Mouse (Mus musculus) neural tube, embryonic 11.5 days (tissue): ENCODE measurements around the gene Ddx5. TPM values are rescaled to one million over a fixed set of nuclear protein-coding genes. Genes with fewer than 3 reads are reported as not detected.

Experiments
- ATAC-seq: fragments of 200-750 bp; cut with Nextera tagmentation; 2 replicates; pipeline ENCODE4 v1.8.0; 2017; ENCODE audit warnings: moderate number of reproducible peaks, mild to moderate bottlenecking, moderate TSS enrichment, moderate library complexity; ENCODE audit not compliant: insufficient read depth, low FRiP score, low TSS enrichment
- DNase-seq: peaks from one replicate; pipeline ENCODE4 v3.0.0-alpha.2; 2015; ENCODE audit warnings: low spot score
- H3K27ac ChIP-seq: fragments of 300-500 bp; sonication (generic); 2 replicates; pipeline ENCODE4 v1.5.1; 2014; ENCODE audit warnings: low read depth, mild to moderate bottlenecking, low read length
- H3K27me3 ChIP-seq: fragments of 300-500 bp; sonication (generic); 2 replicates; pipeline ENCODE4 v1.6.1; 2014; ENCODE audit warnings: mild to moderate bottlenecking, low read length, mixed read lengths; ENCODE audit not compliant: control insufficient read depth, insufficient read depth
- H3K36me3 ChIP-seq: fragments of 300-500 bp; sonication (generic); 2 replicates; pipeline ENCODE4 v1.6.1; 2014; ENCODE audit warnings: mild to moderate bottlenecking, low read length, moderate library complexity, mixed read lengths; ENCODE audit not compliant: control insufficient read depth, insufficient read depth
- H3K4me1 ChIP-seq: fragments of 300-500 bp; sonication (generic); 2 replicates; pipeline ENCODE4 v1.6.1; 2014; ENCODE audit warnings: low read length, mixed read lengths; ENCODE audit not compliant: control insufficient read depth, insufficient read depth
- H3K4me2 ChIP-seq: fragments of 300-500 bp; sonication (generic); 2 replicates; pipeline ENCODE4 v1.6.1; 2014; ENCODE audit warnings: low read depth, mild to moderate bottlenecking, moderate library complexity
- H3K4me3 ChIP-seq: fragments of 300-500 bp; sonication (generic); 2 replicates; pipeline ENCODE4 v1.5.1; 2014; ENCODE audit warnings: low read depth, low read length
- H3K9ac ChIP-seq: fragments of 300-500 bp; sonication (generic); 2 replicates; pipeline ENCODE4 v1.6.1; 2014; ENCODE audit warnings: mild to moderate bottlenecking, low read length
- H3K9me3 ChIP-seq: fragments of 300-500 bp; sonication (generic); 2 replicates; pipeline ENCODE4 v1.6.1; 2016; ENCODE audit warnings: low read length; ENCODE audit not compliant: control insufficient read depth
- WGBS: fragments of 180-500 bp; shearing (Covaris S2); extraction: QIAGEN DNeasy Blood & Tissue Kit; methylation state at CpG from one replicate; pipeline ENCODE4 v1.1.7; 2014; 5-methylcytosine and 5-hydroxymethylcytosine counted together
- polyA plus RNA-seq: library from polyadenylated mRNA; unstranded; fragments of >200 nt; fragmentation: Nextera tagmentation; extraction: Ambion mirVana; gene quantifications from 2 replicates; pipeline ENCODE4 v1.2.1, GENCODE M21; 2014

Ddx5 gene
- 496 and 500 TPM in 2 replicates for polyA plus RNA-seq

DNA sequence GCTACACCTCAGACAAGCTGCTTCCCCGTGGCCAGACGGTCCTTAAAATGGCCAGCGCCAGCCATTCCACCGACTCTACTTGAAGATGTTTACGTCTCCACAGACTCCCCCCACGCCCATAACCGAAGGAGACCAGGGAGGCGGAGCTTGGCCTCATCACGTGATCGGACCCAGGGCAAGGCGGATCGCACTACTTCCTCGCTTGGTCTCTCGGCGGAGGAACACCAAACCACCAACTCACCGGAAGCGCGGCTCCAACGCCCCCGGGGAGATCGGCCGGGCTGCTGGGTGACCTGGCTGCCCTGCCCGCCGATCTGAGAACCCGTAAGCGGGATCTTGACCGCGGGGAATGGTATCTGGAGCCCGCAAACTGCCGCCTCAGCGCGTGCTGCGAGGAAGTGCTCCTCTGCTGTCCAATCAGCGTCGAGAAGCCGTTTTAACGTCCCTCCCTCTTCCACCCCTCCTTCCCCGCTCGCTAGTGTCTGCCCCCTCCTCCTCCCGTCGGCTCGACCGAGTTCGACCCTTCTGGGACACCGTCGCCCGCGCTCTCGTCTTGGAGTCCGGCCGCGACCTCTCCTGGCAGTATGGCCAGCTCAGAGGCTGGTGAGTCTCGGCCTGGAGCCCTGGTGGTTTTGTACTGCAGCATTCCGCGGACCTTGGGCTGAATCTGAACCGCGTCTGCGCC, at the start of gene Ddx5, which contains the start of gene Cep95:
Gene Ddx5 (minus strand): TSS at position 411 of the 685 bp plus-strand sequence.
Gene Cep95 (plus strand): TSS at position 478 of the 685 bp plus-strand sequence.
- H3K36me3 ChIP-seq = peaks cover 3% of the 10 kb centered on the region
- under 1% methylated on average over 58 of the region's 58 CpGs for WGBS
- ATAC-seq = peak; percentile 90
- H3K4me2 ChIP-seq = peak within 1 kb of the TSS; percentile 48
- peak within 1 kb of the TSS; percentile 87 for H3K4me3 ChIP-seq
- H3K9ac ChIP-seq = peak within 1 kb of the TSS; percentile 100
- peak within 1 kb of the TSS; percentile 97 for H3K27ac ChIP-seq
- no peaks in the 10 kb centered on the region for H3K9me3 ChIP-seq
- DNase-seq = peak; percentile 98
- H3K27me3 ChIP-seq = no peaks in the 10 kb centered on the region
- H3K4me1 ChIP-seq = peaks cover 6% of the 10 kb centered on the region

DNA sequence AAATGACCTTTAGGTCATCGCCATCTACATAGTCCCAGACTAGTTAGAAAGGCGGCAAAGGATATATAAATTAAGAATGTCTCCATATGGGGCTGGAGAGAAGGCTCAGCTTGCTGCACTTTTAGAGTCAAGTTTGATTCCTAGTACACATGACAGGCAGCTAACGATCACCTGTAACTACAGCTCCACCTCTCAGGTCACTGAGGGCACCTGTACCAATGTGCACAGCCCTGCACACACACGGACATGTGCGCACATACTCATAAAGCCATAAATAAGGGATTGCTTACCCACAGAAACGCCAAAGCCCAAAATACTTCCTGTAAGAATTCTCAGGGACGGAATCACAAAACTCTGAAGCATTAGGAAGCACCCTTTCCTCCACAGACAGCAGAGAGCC, 39.1 kb upstream of the Ddx5 start:
- peaks cover 11% of the 10 kb centered on the region for H3K36me3 ChIP-seq
- no peaks in the 10 kb centered on the region for H3K27me3 ChIP-seq
- WGBS = 96% methylated on average over 7 of the region's 7 CpGs
- H3K9me3 ChIP-seq = no peaks in the 10 kb centered on the region
- no peaks in the 10 kb centered on the region for H3K4me1 ChIP-seq
- no peak overlapping the region for H3K27ac ChIP-seq
- DNase-seq = no peak
- no peak overlapping the region for H3K4me2 ChIP-seq
- ATAC-seq = no peak
- no peak overlapping the region for H3K4me3 ChIP-seq
- H3K9ac ChIP-seq = no peak overlapping the region

GRCm38 (mm10) chr11:106824403-106824802, 35.4 kb upstream of the Ddx5 start:
- Histone ChIP-seq H3K36me3 (peaks cover 13% of the 10 kb centered on the region), H3K9me3 (no peaks in the 10 kb centered on the region), H3K4me2 (no peak overlapping the region), H3K9ac (no peak overlapping the region), H3K4me1 (no peaks in the 10 kb centered on the region), H3K27me3 (no peaks in the 10 kb centered on the region), H3K27ac (no peak overlapping the region), H3K4me3 (no peak overlapping the region)
- 94% methylated on average over 10 of the region's 10 CpGs for WGBS
- DNase-seq = no peak
- ATAC-seq = no peak

- H3K9ac ChIP-seq = no peak overlapping the region
- H3K27me3 ChIP-seq = no peaks in the 10 kb centered on the region
- H3K4me3 ChIP-seq = no peak overlapping the region
- no peak overlapping the region for H3K27ac ChIP-seq
- no peaks in the 10 kb centered on the region for H3K4me1 ChIP-seq
- DNase-seq = no peak
- no peak for ATAC-seq
- peaks cover 14% of the 10 kb centered on the region for H3K36me3 ChIP-seq
- H3K9me3 ChIP-seq = no peaks in the 10 kb centered on the region
- WGBS = 92% methylated on average over 8 of the region's 8 CpGs
- H3K4me2 ChIP-seq = no peak overlapping the region
These were observed 34.8 kb upstream of the Ddx5 start for GRCm38 (mm10) chr11:106823741-106824140.

DNA sequence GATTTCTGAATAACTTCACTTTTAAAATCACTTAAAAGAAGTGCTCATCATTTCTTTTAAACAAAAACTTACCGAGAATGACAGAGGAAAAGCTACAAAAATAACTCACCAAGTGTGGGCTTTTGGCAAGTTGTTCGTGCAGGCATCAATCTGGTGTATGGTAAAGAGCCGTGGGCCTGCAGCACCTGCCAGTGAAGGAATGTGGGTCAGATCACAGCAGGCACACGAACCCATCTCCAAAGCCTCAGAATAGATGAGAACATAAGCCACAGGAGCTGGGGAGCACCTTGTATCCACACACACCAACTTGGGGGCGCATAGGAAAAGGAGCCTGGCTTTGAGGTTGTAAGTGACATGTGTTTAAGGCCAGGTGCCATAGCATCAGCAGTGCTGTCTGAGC, 33.9 kb upstream of the Ddx5 start:
- H3K9me3 ChIP-seq = no peaks in the 10 kb centered on the region
- H3K27ac ChIP-seq = no peak overlapping the region
- DNase-seq = no peak
- no peak overlapping the region for H3K9ac ChIP-seq
- no peak for ATAC-seq
- peaks cover 14% of the 10 kb centered on the region for H3K36me3 ChIP-seq
- no peak overlapping the region for H3K4me2 ChIP-seq
- no peak overlapping the region for H3K4me3 ChIP-seq
- H3K4me1 ChIP-seq = no peaks in the 10 kb centered on the region
- WGBS = 83% methylated on average over 5 of the region's 5 CpGs
- no peaks in the 10 kb centered on the region for H3K27me3 ChIP-seq

DNA sequence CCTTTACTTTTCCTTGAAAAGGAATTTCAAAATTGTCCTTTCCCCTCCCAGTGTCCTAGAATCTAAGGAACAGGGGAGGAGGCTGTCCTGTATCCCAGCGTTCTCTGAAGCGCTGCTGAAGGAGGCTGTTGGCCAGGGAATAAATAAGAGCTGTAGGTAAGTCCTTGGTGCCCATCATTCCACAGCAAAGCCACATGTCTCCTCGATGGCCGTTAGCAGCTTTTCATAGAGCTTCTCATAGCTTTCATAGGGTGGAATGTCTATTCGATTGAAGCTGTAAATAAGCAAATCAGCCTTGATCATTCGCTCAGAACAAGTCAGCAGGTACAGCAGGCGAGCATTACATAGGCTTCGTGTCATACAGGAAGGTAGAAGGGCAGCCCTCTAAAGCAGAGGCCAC, 33.5 kb upstream of the Ddx5 start:
- Histone ChIP-seq H3K4me1 (no peaks in the 10 kb centered on the region), H3K27ac (no peak overlapping the region), H3K4me2 (no peak overlapping the region), H3K9ac (no peak overlapping the region), H3K4me3 (no peak overlapping the region), H3K27me3 (no peaks in the 10 kb centered on the region), H3K9me3 (no peaks in the 10 kb centered on the region), H3K36me3 (peaks cover 14% of the 10 kb centered on the region)
- DNase-seq = no peak
- no peak for ATAC-seq
- 94% methylated on average over 8 of the region's 8 CpGs for WGBS

DNA sequence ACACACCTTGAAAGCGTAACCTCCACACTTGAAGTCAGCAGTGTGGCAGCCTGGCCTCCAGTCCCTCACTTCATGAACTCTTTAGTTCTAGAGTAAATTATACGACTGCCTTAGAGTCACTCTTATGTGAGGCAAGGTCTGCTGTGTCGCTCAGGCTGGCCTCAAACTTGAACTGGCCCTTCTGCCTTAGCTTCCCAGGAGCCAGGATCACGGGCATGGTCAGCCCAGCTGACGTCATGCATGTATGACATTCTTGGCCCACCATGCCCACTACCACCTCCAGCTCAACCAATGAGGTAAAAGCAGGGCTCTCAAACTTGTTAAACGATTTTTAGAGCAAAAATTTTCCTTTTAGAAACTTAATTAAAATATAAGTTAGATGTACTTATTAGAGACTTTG, 32.4 kb upstream of the Ddx5 start:
- no peak overlapping the region for H3K4me3 ChIP-seq
- 93% methylated on average over 6 of the region's 6 CpGs for WGBS
- H3K9ac ChIP-seq = no peak overlapping the region
- H3K4me1 ChIP-seq = no peaks in the 10 kb centered on the region
- no peak overlapping the region for H3K4me2 ChIP-seq
- DNase-seq (no peak), ATAC-seq (no peak)
- H3K36me3 ChIP-seq = peaks cover 13% of the 10 kb centered on the region
- no peak overlapping the region for H3K27ac ChIP-seq
- no peaks in the 10 kb centered on the region for H3K27me3 ChIP-seq
- no peaks in the 10 kb centered on the region for H3K9me3 ChIP-seq

GRCm38 (mm10) chr11:106820972-106821371, 32.0 kb upstream of the Ddx5 start:
- no peak overlapping the region for H3K27ac ChIP-seq
- ATAC-seq (no peak), DNase-seq (no peak)
- no peak overlapping the region for H3K4me2 ChIP-seq
- no peak overlapping the region for H3K9ac ChIP-seq
- WGBS = 82% methylated on average over 4 of the region's 4 CpGs
- H3K4me1 ChIP-seq = no peaks in the 10 kb centered on the region
- H3K4me3 ChIP-seq = no peak overlapping the region
- H3K27me3 ChIP-seq = no peaks in the 10 kb centered on the region
- peaks cover 12% of the 10 kb centered on the region for H3K36me3 ChIP-seq
- no peaks in the 10 kb centered on the region for H3K9me3 ChIP-seq

DNA sequence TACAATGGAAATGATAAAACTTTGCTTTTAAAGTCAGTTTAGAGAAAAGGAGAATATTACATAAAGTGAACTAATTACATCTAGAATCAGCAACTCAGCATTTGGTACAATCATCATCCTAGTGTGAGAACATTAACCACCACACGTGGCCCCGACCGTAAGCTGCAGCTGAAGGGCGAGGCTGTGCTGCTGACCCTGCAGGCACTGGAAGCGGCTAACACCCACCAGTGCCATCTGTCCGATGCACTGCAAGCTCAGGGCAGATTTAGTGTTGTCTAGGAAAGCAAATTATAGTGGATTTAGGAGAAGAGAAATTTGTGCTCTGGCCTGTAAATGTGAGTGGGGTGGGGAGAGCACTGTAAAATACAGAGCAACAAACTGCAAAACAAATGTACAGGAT, 31.3 kb upstream of the Ddx5 start:
- no peaks in the 10 kb centered on the region for H3K4me1 ChIP-seq
- peaks cover 15% of the 10 kb centered on the region for H3K36me3 ChIP-seq
- H3K9ac ChIP-seq = no peak overlapping the region
- no peak overlapping the region for H3K27ac ChIP-seq
- WGBS = 72% methylated on average over 6 of the region's 6 CpGs
- no peaks in the 10 kb centered on the region for H3K27me3 ChIP-seq
- DNase-seq (no peak), ATAC-seq (no peak)
- no peak overlapping the region for H3K4me3 ChIP-seq
- no peak overlapping the region for H3K4me2 ChIP-seq
- H3K9me3 ChIP-seq = no peaks in the 10 kb centered on the region
